Mouse (Mus musculus) hindbrain, embryonic 14.5 days (tissue): ENCODE results near the gene Fgfr4. TPM values are rescaled to one million over a fixed set of nuclear protein-coding genes. Genes with fewer than 3 reads are reported as not detected.

Source experiments
- ATAC-seq: fragments of 200-750 bp; cut with Nextera tagmentation; 2 replicates; pipeline ENCODE4 v1.8.0; 2017; ENCODE audit warnings: moderate number of reproducible peaks, mild to moderate bottlenecking, moderate TSS enrichment, moderate library complexity; ENCODE audit not compliant: low FRiP score
- DNase-seq: peaks from one replicate; pipeline ENCODE4 v3.0.0-alpha.2; 2015; ENCODE audit warnings: low spot score
- H3K27ac ChIP-seq: fragments of 300-500 bp; sonication (generic); 2 replicates; pipeline ENCODE4 v1.5.1; 2014; ENCODE audit warnings: mild to moderate bottlenecking, moderate library complexity
- H3K27me3 ChIP-seq: fragments of 300-500 bp; sonication (generic); 2 replicates; pipeline ENCODE4 v1.6.1; 2014; ENCODE audit warnings: mild to moderate bottlenecking, low read length, mixed read lengths; ENCODE audit not compliant: control insufficient read depth, insufficient read depth
- H3K36me3 ChIP-seq: fragments of 300-500 bp; sonication (generic); replicated peaks from 2 replicates; pipeline ENCODE4 v1.6.1; 2014; ENCODE audit not compliant: control insufficient read depth, insufficient read depth
- H3K4me1 ChIP-seq: fragments of 300-500 bp; sonication (generic); replicated peaks from 2 replicates; pipeline ENCODE4 v1.6.1; 2014; ENCODE audit warnings: antibody characterized with exemption, low read length, mixed read lengths; ENCODE audit not compliant: control insufficient read depth, insufficient read depth
- H3K4me2 ChIP-seq: fragments of 300-500 bp; sonication (generic); replicated peaks from 2 replicates; pipeline ENCODE4 v1.6.1; 2014; ENCODE audit warnings: mild to moderate bottlenecking, moderate library complexity
- H3K4me3 ChIP-seq: fragments of 300-500 bp; sonication (generic); replicated peaks from 2 replicates; pipeline ENCODE4 v1.5.1; 2014; ENCODE audit warnings: mild to moderate bottlenecking, low read length
- H3K9ac ChIP-seq: fragments of 300-500 bp; sonication (generic); 2 replicates; pipeline ENCODE4 v1.6.1; 2014
- H3K9me3 ChIP-seq: fragments of 300-500 bp; sonication (generic); 2 replicates; pipeline ENCODE4 v1.6.1; 2016; ENCODE audit warnings: low read length; ENCODE audit not compliant: control insufficient read depth
- WGBS: fragments of 180-500 bp; shearing (Covaris S2); extraction: QIAGEN DNeasy Blood & Tissue Kit; methylation state at CpG from one replicate; pipeline ENCODE4 v1.1.7; 2014; 5-methylcytosine and 5-hydroxymethylcytosine counted together
- polyA plus RNA-seq: library from polyadenylated mRNA; unstranded; fragments of >200 nt; fragmentation: Nextera tagmentation; extraction: Ambion mirVana; gene quantifications from 2 replicates; pipeline ENCODE4 v1.2.1, GENCODE M21; 2014

Fgfr4 gene
- polyA plus RNA-seq, 1 experiment from 2014 or later: 0.92 TPM

GRCm38 (mm10) chr13:55168255-55168654 is 15.8 kb downstream of the Fgfr4 start:
- no peak for ATAC-seq

GRCm38 (mm10) chr13:55168958-55169369 is 16.5 kb downstream of the Fgfr4 start:
- H3K9ac ChIP-seq: no peak overlapping the region
- H3K9me3 ChIP-seq: no peaks in the 10 kb centered on the region
- H3K4me3 ChIP-seq: no peak overlapping the region
- H3K4me2 ChIP-seq: no peak overlapping the region
- peak; percentile 49 for DNase-seq
- 0 out of 2 replicates have a peak overlapping the region, but pooled peaks have one; percentile 36 for H3K27ac ChIP-seq
- H3K4me1 ChIP-seq: peaks cover 20% of the 10 kb centered on the region
- 22% methylated on average over 13 of the region's 13 CpGs for whole genome bisulfite sequencing
- H3K27me3 ChIP-seq: no peaks in the 10 kb centered on the region
- ATAC-seq: peak; percentile 62; the same call in 1 of the 2 replicates
- no peaks in the 10 kb centered on the region for H3K36me3 ChIP-seq

More at GRCm38 (mm10) chr13:55168255-55168654, 15.8 kb downstream of the Fgfr4 start:
- H3K9ac ChIP-seq: no peak overlapping the region
- no peak overlapping the region for H3K4me3 ChIP-seq
- peaks cover 20% of the 10 kb centered on the region for H3K4me1 ChIP-seq
- H3K36me3 ChIP-seq: no peaks in the 10 kb centered on the region
- 87% methylated on average over 5 of the region's 5 CpGs for WGBS
- H3K27me3 ChIP-seq: no peaks in the 10 kb centered on the region
- peak overlapping the region; percentile 36; the same call in 1 of the 2 replicates for H3K27ac ChIP-seq
- no peaks in the 10 kb centered on the region for H3K9me3 ChIP-seq
- no peak overlapping the region for H3K4me2 ChIP-seq
- DNase-seq: no peak

GRCm38 (mm10) chr13:55171517-55172335 is 19.3 kb downstream of the Fgfr4 start:
- peak; percentile 80 for ATAC-seq
- whole genome bisulfite sequencing: 12% methylated on average over 26 of the region's 26 CpGs
- Histone ChIP-seq H3K36me3 (no peaks in the 10 kb centered on the region), H3K27me3 (no peaks in the 10 kb centered on the region), H3K4me2 (peak overlapping the region; percentile 40), H3K4me1 (peaks cover 20% of the 10 kb centered on the region), H3K9ac (peak overlapping the region; percentile 12; the same call in 1 of the 2 replicates), H3K9me3 (no peaks in the 10 kb centered on the region), H3K4me3 (no peak overlapping the region), H3K27ac (peak overlapping the region; percentile 44)
- peak; percentile 59 for DNase-seq

GRCm38 (mm10) chr13:55172336-55172770 is 19.9 kb downstream of the Fgfr4 start:
- WGBS: 58% methylated on average over 7 of the region's 7 CpGs
- ATAC-seq (no peak), DNase-seq (no peak)
- no peaks in the 10 kb centered on the region for H3K9me3 ChIP-seq
- H3K27me3 ChIP-seq: no peaks in the 10 kb centered on the region
- H3K9ac ChIP-seq: no peak overlapping the region
- peak overlapping the region; percentile 40; the same call in 1 of the 2 replicates for H3K4me2 ChIP-seq
- peaks cover 20% of the 10 kb centered on the region for H3K4me1 ChIP-seq
- H3K27ac ChIP-seq: 0 out of 2 replicates have a peak overlapping the region, but pooled peaks have one; percentile 44
- no peaks in the 10 kb centered on the region for H3K36me3 ChIP-seq
- no peak overlapping the region for H3K4me3 ChIP-seq

GRCm38 (mm10) chr13:55174347-55174746 is 21.9 kb downstream of the Fgfr4 start:
- WGBS: 74% methylated on average over 11 of the region's 11 CpGs
- no peaks in the 10 kb centered on the region for H3K36me3 ChIP-seq
- ATAC-seq (no peak), DNase-seq (no peak)
- no peak overlapping the region for H3K27ac ChIP-seq
- H3K9ac ChIP-seq: no peak overlapping the region
- H3K4me2 ChIP-seq: no peak overlapping the region
- H3K9me3 ChIP-seq: no peaks in the 10 kb centered on the region
- H3K4me3 ChIP-seq: no peak overlapping the region
- peaks cover 13% of the 10 kb centered on the region for H3K4me1 ChIP-seq
- H3K27me3 ChIP-seq: no peaks in the 10 kb centered on the region

GRCm38 (mm10) chr13:55176265-55176664 is 23.8 kb downstream of the Fgfr4 start:
- H3K27ac ChIP-seq: no peak overlapping the region

GRCm38 (mm10) chr13:55177903-55178496 is 25.6 kb downstream of the Fgfr4 start:
- H3K9ac ChIP-seq: no peak overlapping the region
- H3K9me3 ChIP-seq: no peaks in the 10 kb centered on the region
- ATAC-seq (no peak), DNase-seq (no peak)
- no peaks in the 10 kb centered on the region for H3K36me3 ChIP-seq
- H3K4me3 ChIP-seq: no peak overlapping the region
- no peak overlapping the region for H3K27ac ChIP-seq
- no peaks in the 10 kb centered on the region for H3K4me1 ChIP-seq
- 64% methylated on average over 4 of the region's 4 CpGs for WGBS
- H3K27me3 ChIP-seq: no peaks in the 10 kb centered on the region
- H3K4me2 ChIP-seq: no peak overlapping the region

More at GRCm38 (mm10) chr13:55176265-55176664, 23.8 kb downstream of the Fgfr4 start:
- 90% methylated on average over 6 of the region's 6 CpGs for WGBS
- H3K4me1 ChIP-seq: peaks cover 10% of the 10 kb centered on the region
- no peaks in the 10 kb centered on the region for H3K36me3 ChIP-seq
- no peak overlapping the region for H3K4me3 ChIP-seq
- no peak overlapping the region for H3K4me2 ChIP-seq
- H3K27me3 ChIP-seq: no peaks in the 10 kb centered on the region
- no peak for DNase-seq
- H3K9me3 ChIP-seq: no peaks in the 10 kb centered on the region
- no peak overlapping the region for H3K9ac ChIP-seq
- no peak for ATAC-seq

- H3K4me1 ChIP-seq: no peaks in the 10 kb centered on the region
- H3K4me3 ChIP-seq: no peak overlapping the region
- ATAC-seq (peak; percentile 58; the same call in 1 of the 2 replicates), DNase-seq (peak; percentile 82)
- no peak overlapping the region for H3K27ac ChIP-seq
- no peaks in the 10 kb centered on the region for H3K36me3 ChIP-seq
- 37% methylated on average over 2 of the region's 2 CpGs for WGBS
- no peaks in the 10 kb centered on the region for H3K9me3 ChIP-seq
- no peak overlapping the region for H3K4me2 ChIP-seq
- H3K27me3 ChIP-seq: no peaks in the 10 kb centered on the region
- H3K9ac ChIP-seq: no peak overlapping the region
These were observed 26.1 kb downstream of the Fgfr4 start for GRCm38 (mm10) chr13:55178556-55178955.

- ATAC-seq (no peak), DNase-seq (no peak)
- H3K36me3 ChIP-seq: no peaks in the 10 kb centered on the region
- H3K4me3 ChIP-seq: no peak overlapping the region
- no peak overlapping the region for H3K4me2 ChIP-seq
- no peaks in the 10 kb centered on the region for H3K4me1 ChIP-seq
- no peak overlapping the region for H3K9ac ChIP-seq
- H3K27me3 ChIP-seq: no peaks in the 10 kb centered on the region
- H3K9me3 ChIP-seq: no peaks in the 10 kb centered on the region
- 91% methylated on average over 3 of the region's 3 CpGs for WGBS
- H3K27ac ChIP-seq: no peak overlapping the region
These were observed 27.2 kb downstream of the Fgfr4 start for GRCm38 (mm10) chr13:55179591-55179990.
